Mouse (Mus musculus) neural tube, embryonic 12.5 days (tissue): ENCODE results near the gene Sema4g. TPM values are rescaled to one million over a fixed set of nuclear protein-coding genes. Genes with fewer than 3 reads are reported as not detected.

Experiments used
- ATAC-seq: fragments of 200-750 bp; cut with Nextera tagmentation; 2 replicates; pipeline ENCODE4 v1.8.0; 2017; ENCODE audit warnings: low read depth, mild to moderate bottlenecking, moderate TSS enrichment, moderate library complexity; ENCODE audit not compliant: low FRiP score
- H3K27ac ChIP-seq: fragments of 300-500 bp; sonication (generic); 2 replicates; pipeline ENCODE4 v1.5.1; 2016
- H3K27me3 ChIP-seq: fragments of 300-500 bp; sonication (generic); replicated peaks from 2 replicates; pipeline ENCODE4 v1.6.1; 2016; ENCODE audit warnings: mild to moderate bottlenecking
- H3K36me3 ChIP-seq: fragments of 300-500 bp; sonication (generic); 2 replicates; pipeline ENCODE4 v1.6.1; 2016; ENCODE audit warnings: mild to moderate bottlenecking
- H3K4me1 ChIP-seq: fragments of 300-500 bp; sonication (generic); 2 replicates; pipeline ENCODE4 v1.6.1; 2016
- H3K4me2 ChIP-seq: fragments of 300-500 bp; sonication (generic); replicated peaks from 2 replicates; pipeline ENCODE4 v1.6.1; 2016; ENCODE audit warnings: mild to moderate bottlenecking
- H3K4me3 ChIP-seq: fragments of 300-500 bp; sonication (generic); 2 replicates; pipeline ENCODE4 v1.5.1; 2016
- H3K9ac ChIP-seq: fragments of 300-500 bp; sonication (generic); 2 replicates; pipeline ENCODE4 v1.6.1; 2016; ENCODE audit warnings: mild to moderate bottlenecking
- H3K9me3 ChIP-seq: fragments of 300-500 bp; sonication (generic); 2 replicates; pipeline ENCODE4 v1.6.1; 2016; ENCODE audit warnings: mild to moderate bottlenecking
- WGBS: fragments of 180-500 bp; shearing (Covaris S2); methylation state at CpG from one replicate; pipeline ENCODE4 v1.1.7; 2016; 5-methylcytosine and 5-hydroxymethylcytosine counted together
- polyA plus RNA-seq: library from polyadenylated mRNA; unstranded; fragments of >200 nt; fragmentation: Nextera tagmentation; extraction: Ambion mirVana; gene quantifications from 2 replicates; pipeline ENCODE4 v1.2.1, GENCODE M21; 2016

Sema4g gene
- polyA plus RNA-seq, 1 experiment from 2014 or later: 10.8 TPM

- Histone ChIP-seq H3K9me3 (no peaks in the 10 kb centered on the region), H3K9ac (peak overlapping the region; percentile 86), H3K4me2 (peak overlapping the region; percentile 85), H3K4me3 (peak overlapping the region; percentile 69), H3K4me1 (peaks cover 77% of the 10 kb centered on the region), H3K27ac (peak overlapping the region; percentile 96), H3K27me3 (no peaks in the 10 kb centered on the region), H3K36me3 (peaks cover 11% of the 10 kb centered on the region)
- ATAC-seq: peak; percentile 35
- under 1% methylated on average over 18 of the region's 18 CpGs for WGBS
These were observed 27.7 kb downstream of the Sema4g start for GRCm38 (mm10) chr19:45016341-45017215.

GRCm38 (mm10) chr19:45017216-45017771 lies 28.4 kb downstream of the Sema4g start:
- peaks cover 9% of the 10 kb centered on the region for H3K36me3 ChIP-seq
- H3K9ac ChIP-seq: peak overlapping the region; percentile 86
- H3K4me2 ChIP-seq: peak overlapping the region; percentile 85
- H3K9me3 ChIP-seq: no peaks in the 10 kb centered on the region
- whole genome bisulfite sequencing: 0% methylated on average over 24 of the region's 27 CpGs
- peak overlapping the region; percentile 96 for H3K27ac ChIP-seq
- peak; percentile 56 for ATAC-seq
- peak overlapping the region; percentile 69 for H3K4me3 ChIP-seq
- peaks cover 77% of the 10 kb centered on the region for H3K4me1 ChIP-seq
- no peaks in the 10 kb centered on the region for H3K27me3 ChIP-seq

- H3K4me1 ChIP-seq: peaks cover 75% of the 10 kb centered on the region
- ATAC-seq: peak; percentile 67
- WGBS: under 1% methylated on average over 46 of the region's 48 CpGs
- no peaks in the 10 kb centered on the region for H3K27me3 ChIP-seq
- H3K4me2 ChIP-seq: peak overlapping the region; percentile 85
- peak overlapping the region; percentile 96 for H3K27ac ChIP-seq
- H3K36me3 ChIP-seq: peaks cover 14% of the 10 kb centered on the region
- H3K9ac ChIP-seq: peak overlapping the region; percentile 86
- H3K9me3 ChIP-seq: no peaks in the 10 kb centered on the region
- peak overlapping the region; percentile 69 for H3K4me3 ChIP-seq
These were observed 29.0 kb downstream of the Sema4g start for GRCm38 (mm10) chr19:45017909-45018308.

GRCm38 (mm10) chr19:45018351-45018831 lies 29.5 kb downstream of the Sema4g start:
- Histone ChIP-seq H3K27me3 (no peaks in the 10 kb centered on the region), H3K9me3 (no peaks in the 10 kb centered on the region), H3K9ac (peak overlapping the region; percentile 86), H3K36me3 (peaks cover 16% of the 10 kb centered on the region), H3K27ac (peak overlapping the region; percentile 96), H3K4me1 (peaks cover 75% of the 10 kb centered on the region), H3K4me3 (peak overlapping the region; percentile 69), H3K4me2 (peak overlapping the region; percentile 85)
- peak; percentile 5 for ATAC-seq
- WGBS: 2% methylated on average over 11 of the region's 13 CpGs

- Histone ChIP-seq H3K4me2 (peak overlapping the region; percentile 33), H3K4me3 (no peak overlapping the region), H3K27ac (no peak overlapping the region), H3K36me3 (peaks cover 32% of the 10 kb centered on the region), H3K9me3 (no peaks in the 10 kb centered on the region), H3K4me1 (peaks cover 56% of the 10 kb centered on the region), H3K9ac (no peak overlapping the region), H3K27me3 (no peaks in the 10 kb centered on the region)
- 69% methylated on average over 6 of the region's 6 CpGs for WGBS
- ATAC-seq: no peak
These were observed 31.4 kb downstream of the Sema4g start for GRCm38 (mm10) chr19:45020348-45020747.

- no peak overlapping the region for H3K4me3 ChIP-seq
- no peak overlapping the region for H3K27ac ChIP-seq
- H3K4me1 ChIP-seq: peaks cover 46% of the 10 kb centered on the region
These were observed 32.5 kb downstream of the Sema4g start for GRCm38 (mm10) chr19:45021362-45021761.

GRCm38 (mm10) chr19:45023993-45024392 lies 35.1 kb downstream of the Sema4g start:
- WGBS: 83% methylated on average over 11 of the region's 11 CpGs
- H3K27me3 ChIP-seq: no peaks in the 10 kb centered on the region
- H3K27ac ChIP-seq: no peak overlapping the region
- H3K9me3 ChIP-seq: no peaks in the 10 kb centered on the region
- H3K36me3 ChIP-seq: peaks cover 61% of the 10 kb centered on the region
- no peak overlapping the region for H3K4me3 ChIP-seq
- H3K9ac ChIP-seq: 0 out of 2 replicates have a peak overlapping the region, but pooled peaks have one; percentile 29
- no peak overlapping the region for H3K4me2 ChIP-seq
- peaks cover 34% of the 10 kb centered on the region for H3K4me1 ChIP-seq
- no peak for ATAC-seq

More at GRCm38 (mm10) chr19:45021362-45021761, 32.5 kb downstream of the Sema4g start:
- H3K4me2 ChIP-seq: peak overlapping the region; percentile 25; the same call in 1 of the 2 replicates
- no peak for ATAC-seq
- H3K9me3 ChIP-seq: no peaks in the 10 kb centered on the region
- H3K27me3 ChIP-seq: no peaks in the 10 kb centered on the region
- H3K9ac ChIP-seq: no peak overlapping the region
- 91% methylated on average over 15 of the region's 15 CpGs for WGBS
- peaks cover 42% of the 10 kb centered on the region for H3K36me3 ChIP-seq

GRCm38 (mm10) chr19:45024775-45025174 lies 35.9 kb downstream of the Sema4g start:
- Histone ChIP-seq H3K27me3 (no peaks in the 10 kb centered on the region), H3K9me3 (no peaks in the 10 kb centered on the region), H3K36me3 (peaks cover 61% of the 10 kb centered on the region), H3K27ac (no peak overlapping the region), H3K9ac (no peak overlapping the region), H3K4me2 (no peak overlapping the region), H3K4me3 (no peak overlapping the region), H3K4me1 (peaks cover 27% of the 10 kb centered on the region)
- ATAC-seq: no peak
- 90% methylated on average over 20 of the region's 20 CpGs for WGBS

- no peaks in the 10 kb centered on the region for H3K9me3 ChIP-seq
- 93% methylated on average over 37 of the region's 37 CpGs for whole genome bisulfite sequencing
These were observed 37.2 kb downstream of the Sema4g start for GRCm38 (mm10) chr19:45025937-45026568.

GRCm38 (mm10) chr19:45026958-45027670 lies 38.2 kb downstream of the Sema4g start:
- ATAC-seq: no peak
- no peak overlapping the region for H3K4me2 ChIP-seq
- peaks cover 51% of the 10 kb centered on the region for H3K36me3 ChIP-seq
- peaks cover 18% of the 10 kb centered on the region for H3K4me1 ChIP-seq
- no peak overlapping the region for H3K9ac ChIP-seq
- no peaks in the 10 kb centered on the region for H3K9me3 ChIP-seq
- no peaks in the 10 kb centered on the region for H3K27me3 ChIP-seq
- 73% methylated on average over 6 of the region's 6 CpGs for WGBS
- H3K4me3 ChIP-seq: no peak overlapping the region
- H3K27ac ChIP-seq: no peak overlapping the region

More at GRCm38 (mm10) chr19:45025937-45026568, 37.2 kb downstream of the Sema4g start:
- Histone ChIP-seq H3K27ac (no peak overlapping the region), H3K9ac (no peak overlapping the region), H3K4me1 (peaks cover 21% of the 10 kb centered on the region), H3K27me3 (no peaks in the 10 kb centered on the region), H3K4me2 (no peak overlapping the region), H3K36me3 (peaks cover 61% of the 10 kb centered on the region), H3K4me3 (no peak overlapping the region)
- ATAC-seq: no peak

GRCm38 (mm10) chr19:45027848-45028247 lies 38.9 kb downstream of the Sema4g start:
- no peak overlapping the region for H3K27ac ChIP-seq
- no peak overlapping the region for H3K9ac ChIP-seq
- H3K4me2 ChIP-seq: no peak overlapping the region
- H3K27me3 ChIP-seq: no peaks in the 10 kb centered on the region
- H3K9me3 ChIP-seq: no peaks in the 10 kb centered on the region
- peaks cover 47% of the 10 kb centered on the region for H3K36me3 ChIP-seq
- no peak overlapping the region for H3K4me3 ChIP-seq
- no peak for ATAC-seq
- peaks cover 25% of the 10 kb centered on the region for H3K4me1 ChIP-seq
- WGBS: 78% methylated on average over 6 of the region's 6 CpGs
